Mouse (Mus musculus) C2C12 (cell line): ENCODE measurements at regions not wholly inside any gene's neighbourhood (a gene's known extent, or its start where the extent isn't known, plus 50 kb on each side); places are given as distances from the start of the nearest gene placed in this dataset.

Experiments used
- CTCF ChIP-seq: IDR thresholded peaks from one replicate; pipeline ENCODE4 v1.5.1; 2011; ENCODE audit not compliant: control insufficient read depth, insufficient read depth, insufficient read length
- MAX ChIP-seq: IDR thresholded peaks from one replicate; pipeline ENCODE4 v1.6.1; 2011; ENCODE audit warnings: mild to moderate bottlenecking, control low read depth
- USF1 ChIP-seq: IDR thresholded peaks from one replicate; pipeline ENCODE4 v1.6.1; 2011; ENCODE audit warnings: low read depth, mild to moderate bottlenecking, control low read depth, moderate library complexity

DNA sequence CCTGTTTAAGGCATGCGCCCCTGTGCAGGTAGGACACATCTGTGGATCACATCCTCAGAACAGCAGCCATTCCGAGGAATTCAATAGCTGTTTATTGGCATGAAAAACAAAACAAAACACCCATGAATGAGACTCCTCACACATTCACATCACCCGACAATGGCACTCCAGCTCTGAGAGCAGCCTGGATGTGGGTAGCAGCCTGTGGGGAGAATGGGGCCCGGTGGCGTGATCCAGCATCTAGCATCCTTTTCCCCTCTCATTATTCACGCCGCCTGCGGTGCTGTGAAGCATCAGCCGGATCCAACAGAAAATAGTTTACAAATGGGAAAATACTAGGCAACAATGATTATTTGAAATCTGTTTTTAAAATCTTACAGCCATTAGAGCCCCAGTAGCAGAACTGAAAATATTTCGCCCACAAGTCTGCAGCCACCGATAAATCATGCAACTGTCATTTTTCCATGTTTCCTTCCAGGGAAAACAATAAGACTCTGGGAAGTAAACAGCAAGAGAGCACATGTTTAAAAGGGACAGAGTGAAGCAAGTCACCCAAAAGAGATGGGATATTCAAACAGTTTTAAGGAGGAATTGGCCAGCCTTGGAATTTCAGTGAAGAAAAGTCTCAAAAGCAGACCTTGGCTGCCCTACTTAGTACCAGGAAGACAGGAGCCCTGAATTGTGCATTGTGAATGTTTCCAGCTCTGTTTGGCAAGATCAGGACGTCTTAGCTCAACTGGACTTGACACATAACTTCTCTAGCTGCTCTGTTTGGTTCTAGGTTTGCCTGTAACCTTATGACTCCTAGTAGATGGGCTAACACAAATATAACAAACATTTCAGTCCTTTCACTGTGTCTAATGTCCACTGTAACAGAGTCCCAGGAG is 50.2 kb upstream of the Arntl start:
- no peak for TF ChIP-seq CTCF
- TF ChIP-seq USF1 = no peak
- TF ChIP-seq MAX = no peak
